Mouse (Mus musculus): Measurements from ENCODE around the gene Acot8. TPM values are rescaled to one million over a fixed set of nuclear protein-coding genes. Genes with fewer than 3 reads are reported as not detected.

Gene Acot8
- total and polyA plus RNA-seq, 3 experiments: 11.9 to 26.8 (median 15.8) TPM

DNA sequence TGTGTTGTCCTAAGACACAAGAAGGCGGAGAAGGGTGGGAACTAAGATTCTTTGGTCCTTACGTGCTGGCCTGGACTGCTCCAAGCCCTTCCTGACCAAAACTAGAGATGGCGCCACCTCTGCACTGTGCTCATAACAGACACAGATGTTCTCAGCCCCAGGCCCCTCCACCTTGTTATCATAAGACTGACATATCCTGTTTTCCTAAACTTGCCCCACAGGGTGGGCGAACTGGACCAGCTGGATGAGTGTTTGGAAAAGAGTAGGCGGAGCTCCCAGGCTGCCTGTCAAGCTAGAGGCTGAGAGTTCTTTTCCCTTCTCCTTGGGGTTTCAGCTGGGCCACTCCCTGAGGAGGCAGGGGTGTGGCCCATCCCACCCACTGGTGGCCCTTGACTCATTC, 13.0 kb upstream of the Acot8 start:
- Histone ChIP-seq H3K27ac (ENCODE audit: insufficient read depth, low read depth) (no peak overlapping the region), H3K4me2 (ENCODE audit: insufficient read depth, low read depth, poor library complexity, severe bottlenecking) (no peak overlapping the region), H3K27me3 (replicated peaks) (no peaks in the 10 kb centered on the region), H3K9ac (ENCODE audit: insufficient read depth, low read depth) (no peak overlapping the region), H3K4me3 (replicated peaks in 1 of 3; ENCODE audit: low read depth in 2 of 3, low read length in 2 of 3, poor library complexity in 1 of 3) (no peak overlapping the region), H3K36me3 (replicated peaks in 1 of 2; ENCODE audit: control insufficient read depth in 1 of 2, insufficient read depth in 1 of 2, low read length in 1 of 2) (peaks cover 11 to 47% of the 10 kb centered on the region in 2 experiments), H3K79me2 (replicated peaks; ENCODE audit: control insufficient read depth, extremely low read depth, insufficient read depth, poor library complexity, severe bottlenecking) (no peaks in the 10 kb centered on the region), H3K9me3 (replicated peaks; ENCODE audit: low read length) (no peaks in the 10 kb centered on the region), H3K4me1 (ENCODE audit: control insufficient read depth in 1 of 2, insufficient read depth in 2 of 2) (peaks cover 0 to 6% of the 10 kb centered on the region in 2 experiments; a peak in 2 of 4 replicates)
- in situ Hi-C loops (cut with MboI; ENCODE audit: low pct_ligation_motif_present, low pct_unique_long_range_greater_than_20kb, low sequenced_read_pairs) (no loop called here), dilution Hi-C loops (cut with MboI; ENCODE audit: extremely low pct_ligation_motif_present, extremely low pct_unique_long_range_greater_than_20kb, low sequenced_read_pairs) (no loop called here)
- no peak for DNase-seq (ENCODE audit: extremely low read depth)
- no peak for TF ChIP-seq RCOR1 (conservative IDR thresholded peaks at IDR 0.05; ENCODE audit: low read depth, low read length)
- TF ChIP-seq IRF4 (IDR thresholded peaks at IDR 0.05; ENCODE audit: low read depth, low read length): no peak
- peak in 1 of 2 experiments; percentile 29; a peak in 2 of 4 replicates for TF ChIP-seq CTCF (conservative IDR thresholded peaks at IDR 0.05 in 1 of 2, IDR thresholded peaks at IDR 0.05 in 1 of 2; ENCODE audit: low read depth in 2 of 2, low read length in 2 of 2)
- TF ChIP-seq TCF12 (IDR thresholded peaks at IDR 0.05; ENCODE audit: low read depth, low read length): no peak

DNA sequence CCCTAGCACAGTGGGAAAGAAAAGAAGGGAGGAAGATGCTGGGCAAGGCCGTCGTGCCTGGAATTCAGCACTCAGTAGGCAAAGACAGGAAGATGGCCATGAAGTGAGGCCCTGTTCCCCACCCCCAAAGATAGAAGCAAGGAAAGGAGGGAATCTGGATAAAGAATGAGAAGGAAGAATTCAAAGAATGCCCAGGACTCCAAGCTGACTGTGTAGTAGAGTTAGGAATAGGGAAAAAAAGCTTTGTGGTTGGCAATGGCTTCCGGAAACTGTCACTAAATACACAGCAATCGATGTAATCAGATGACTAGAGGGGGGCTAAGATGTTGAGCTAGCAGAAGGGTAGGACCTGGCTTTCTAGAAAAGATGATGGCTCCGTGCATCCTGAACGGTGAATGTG, 12.5 kb upstream of the Acot8 start:
- Histone ChIP-seq H3K9me3 (replicated peaks; ENCODE audit: low read length) (no peaks in the 10 kb centered on the region), H3K4me2 (ENCODE audit: insufficient read depth, low read depth, poor library complexity, severe bottlenecking) (no peak overlapping the region), H3K36me3 (replicated peaks in 1 of 2; ENCODE audit: control insufficient read depth in 1 of 2, insufficient read depth in 1 of 2, low read length in 1 of 2) (peaks cover 11 to 52% of the 10 kb centered on the region in 2 experiments), H3K79me2 (replicated peaks; ENCODE audit: control insufficient read depth, extremely low read depth, insufficient read depth, poor library complexity, severe bottlenecking) (no peaks in the 10 kb centered on the region), H3K27ac (ENCODE audit: insufficient read depth, low read depth) (no peak overlapping the region), H3K4me3 (replicated peaks in 1 of 3; ENCODE audit: low read depth in 2 of 3, low read length in 2 of 3, poor library complexity in 1 of 3) (no peak overlapping the region), H3K4me1 (ENCODE audit: control insufficient read depth in 1 of 2, insufficient read depth in 2 of 2) (peaks cover 0 to 2% of the 10 kb centered on the region in 2 experiments; a peak in 1 of 4 replicates), H3K9ac (ENCODE audit: insufficient read depth, low read depth) (no peak overlapping the region), H3K27me3 (replicated peaks) (no peaks in the 10 kb centered on the region)
- no peak for DNase-seq (ENCODE audit: extremely low read depth)
- dilution Hi-C loops (cut with MboI; ENCODE audit: extremely low pct_ligation_motif_present, extremely low pct_unique_long_range_greater_than_20kb, low sequenced_read_pairs) (no loop called here), in situ Hi-C loops (cut with MboI; ENCODE audit: low pct_ligation_motif_present, low pct_unique_long_range_greater_than_20kb, low sequenced_read_pairs) (no loop called here)
- TF ChIP-seq KAT2A (IDR thresholded peaks at IDR 0.05; ENCODE audit: insufficient replicate concordance, low read length) (no peak), MAFK (IDR thresholded peaks at IDR 0.05; ENCODE audit: insufficient replicate concordance, low read length) (no peak), NELFE (IDR thresholded peaks at IDR 0.05; ENCODE audit: low read depth, low read length) (no peak), ZNF384 (IDR thresholded peaks at IDR 0.05; ENCODE audit: low read depth, low read length) (no peak), RCOR1 (conservative IDR thresholded peaks at IDR 0.05; ENCODE audit: low read depth, low read length) (no peak), EP300 (IDR thresholded peaks at IDR 0.05; ENCODE audit: low read length) (no peak)

DNA sequence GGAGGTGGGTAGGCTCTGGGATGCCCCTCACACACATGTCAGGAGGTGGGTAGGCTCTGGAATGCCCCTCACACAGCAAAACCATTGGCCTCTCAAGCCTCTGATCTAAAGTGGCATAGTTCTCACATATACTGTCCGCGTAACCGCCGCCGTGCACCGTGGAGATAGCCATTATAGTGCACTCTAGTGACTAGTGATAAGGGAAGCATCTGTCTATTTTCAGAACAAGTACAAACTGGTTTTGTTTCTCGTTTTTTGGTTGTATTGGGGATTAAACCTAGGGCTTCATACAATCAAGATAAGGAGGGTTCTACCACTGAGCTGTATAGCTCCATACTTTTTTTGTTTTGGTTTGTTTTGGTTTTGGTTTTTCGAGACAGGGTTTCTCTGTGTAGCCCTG, 11.1 kb upstream of the Acot8 start:
- Histone ChIP-seq H3K4me3 (replicated peaks in 1 of 3; ENCODE audit: low read depth in 2 of 3, low read length in 2 of 3, poor library complexity in 1 of 3) (no peak overlapping the region), H3K27me3 (replicated peaks) (no peaks in the 10 kb centered on the region), H3K9ac (ENCODE audit: insufficient read depth, low read depth) (no peak overlapping the region), H3K4me2 (ENCODE audit: insufficient read depth, low read depth, poor library complexity, severe bottlenecking) (no peak overlapping the region), H3K4me1 (ENCODE audit: control insufficient read depth in 1 of 2, insufficient read depth in 2 of 2) (no peaks in the 10 kb centered on the region), H3K27ac (ENCODE audit: insufficient read depth, low read depth) (no peak overlapping the region), H3K36me3 (replicated peaks in 1 of 2; ENCODE audit: control insufficient read depth in 1 of 2, insufficient read depth in 1 of 2, low read length in 1 of 2) (peaks cover 4 to 46% of the 10 kb centered on the region in 2 experiments), H3K79me2 (replicated peaks; ENCODE audit: control insufficient read depth, extremely low read depth, insufficient read depth, poor library complexity, severe bottlenecking) (no peaks in the 10 kb centered on the region), H3K9me3 (replicated peaks; ENCODE audit: low read length) (no peaks in the 10 kb centered on the region)
- no peak for DNase-seq (ENCODE audit: extremely low read depth)
- dilution Hi-C loops (cut with MboI; ENCODE audit: extremely low pct_ligation_motif_present, extremely low pct_unique_long_range_greater_than_20kb, low sequenced_read_pairs): no loop called here
- TF ChIP-seq ETS1 (conservative IDR thresholded peaks at IDR 0.05; ENCODE audit: low read depth, low read length): no peak
- TF ChIP-seq SIN3A (IDR thresholded peaks at IDR 0.05; ENCODE audit: low read length): no peak
- no peak for TF ChIP-seq CHD1 (IDR thresholded peaks at IDR 0.05; ENCODE audit: low read depth, low read length)
- in situ Hi-C loops (cut with MboI; ENCODE audit: low pct_ligation_motif_present, low pct_unique_long_range_greater_than_20kb, low sequenced_read_pairs): no loop called here

All from CH12.LX (cell line).